Mouse (Mus musculus) G1E (cell line): Measurements from ENCODE around the gene Sirpb1c.
"Not testable (repeated sequence)": the region's sequence is repeated elsewhere in the genome, so short reads cannot be mapped to it uniquely, and the experiment has no call there.

Experiments
- CTCF ChIP-seq: IDR thresholded peaks from 2 replicates; pipeline ENCODE4 v1.5.1; 2012; ENCODE audit warnings: low read depth, low read length, inconsistent platforms, mixed read lengths
- GATA1 ChIP-seq: IDR thresholded peaks from 2 replicates; pipeline ENCODE4 v1.6.1; 2012; ENCODE audit warnings: borderline replicate concordance, low read length, inconsistent platforms, mixed read lengths
- GATA2 ChIP-seq: IDR thresholded peaks from 2 replicates; pipeline ENCODE4 v1.6.1; 2012; ENCODE audit warnings: low read depth, low read length, inconsistent platforms, borderline replicate concordance
- POLR2AphosphoS5 ChIP-seq: IDR thresholded peaks from 2 replicates; pipeline ENCODE4 v1.6.1; 2012; ENCODE audit warnings: low read depth, low read length, inconsistent platforms; ENCODE audit not compliant: insufficient replicate concordance
- TAL1 ChIP-seq: conservative IDR thresholded peaks from 2 replicates; pipeline ENCODE4 v1.6.1; 2012; ENCODE audit warnings: low read depth, low read length, inconsistent platforms, mixed read lengths

GRCm38 (mm10) chr3:15848280-15848679, at the start of gene Sirpb1c:
- TF ChIP-seq CTCF, GATA1, TAL1, GATA2, POLR2AphosphoS5: not testable (repeated sequence)
